Mouse (Mus musculus) heart, postnatal 36 days (tissue): ENCODE measurements at regions not wholly inside any gene's neighbourhood (a gene's known extent, or its start where the extent isn't known, plus 50 kb on each side); places are given as distances from the start of the nearest gene placed in this dataset.

Experiments
- DNase-seq, 2 experiments: peaks; one replicate each; pipeline ENCODE4 v3.0.0; 2021 to 2022
- intact Hi-C: fragments of 180-260 bp; cut with DNase I; formaldehyde crosslinking; loops from one replicate; pipeline ENCODE4 v1.15.1; 2025

DNA sequence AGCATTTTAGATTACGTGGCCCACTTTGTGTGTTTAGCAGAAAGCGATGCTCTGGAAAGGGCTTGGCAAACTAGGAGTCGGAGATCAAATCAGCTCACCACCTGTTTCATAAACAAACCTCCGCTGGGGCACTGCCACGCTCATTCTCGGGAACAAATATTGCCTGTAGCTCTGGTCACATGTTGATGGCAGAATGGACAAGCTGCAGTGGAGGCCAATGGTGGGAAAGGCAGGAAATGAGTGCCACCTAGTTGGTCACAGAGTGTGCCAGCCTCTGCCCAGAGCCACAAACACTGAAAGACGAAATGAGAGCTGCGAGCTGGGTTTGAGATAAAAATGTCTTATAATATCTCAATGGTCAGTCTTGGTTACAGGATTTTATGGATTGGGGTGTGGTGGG lies 259.2 kb upstream of the Csf3r start:
- DNase-seq = no peak
- intact Hi-C loops = no loop called here

DNA sequence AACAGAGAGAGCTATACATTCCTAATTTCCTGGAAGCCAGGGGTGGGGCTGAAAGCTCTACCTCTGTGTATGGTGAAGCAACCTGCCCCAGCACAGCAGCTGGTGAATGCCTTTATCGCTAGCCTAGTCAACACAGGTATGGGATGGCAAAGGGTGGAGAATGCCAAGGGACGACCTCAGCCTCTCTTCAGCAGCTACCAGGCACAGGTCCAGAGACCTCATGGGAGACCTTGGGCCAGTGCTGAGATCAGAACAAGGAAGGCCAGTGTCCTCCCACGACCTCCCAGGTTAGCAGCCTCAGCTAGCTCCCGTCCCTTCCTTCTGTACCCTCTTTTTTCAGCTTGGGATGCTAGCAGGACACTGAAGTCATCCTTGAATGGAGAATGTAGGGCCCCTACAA lies 247.2 kb upstream of the Csf3r start:
- DNase-seq = no peak

DNA sequence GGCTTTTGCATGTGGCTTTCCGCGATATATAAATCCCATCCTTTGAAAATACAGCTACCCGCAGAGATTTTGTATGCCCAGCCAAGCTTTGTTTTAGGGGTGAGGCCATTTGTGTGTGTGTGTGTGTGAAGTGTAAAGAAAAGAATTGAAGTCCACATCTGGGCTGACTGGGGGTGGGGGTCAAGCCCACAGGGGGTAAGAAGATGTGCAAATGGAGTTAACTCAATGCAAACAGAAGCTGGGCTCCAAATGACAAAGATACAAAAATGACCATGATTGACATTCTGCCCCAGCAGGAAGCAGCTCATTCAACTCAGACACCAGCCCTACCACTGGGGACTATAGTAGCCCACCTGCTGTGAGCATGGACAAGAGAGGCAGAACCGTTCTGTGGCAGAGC lies 244.2 kb upstream of the Csf3r start:
- intact Hi-C loops = no loop called here
- no peak for DNase-seq

More for the DNA sequence above, 247.2 kb upstream of the Csf3r start:
- intact Hi-C loops = no loop called here

DNA sequence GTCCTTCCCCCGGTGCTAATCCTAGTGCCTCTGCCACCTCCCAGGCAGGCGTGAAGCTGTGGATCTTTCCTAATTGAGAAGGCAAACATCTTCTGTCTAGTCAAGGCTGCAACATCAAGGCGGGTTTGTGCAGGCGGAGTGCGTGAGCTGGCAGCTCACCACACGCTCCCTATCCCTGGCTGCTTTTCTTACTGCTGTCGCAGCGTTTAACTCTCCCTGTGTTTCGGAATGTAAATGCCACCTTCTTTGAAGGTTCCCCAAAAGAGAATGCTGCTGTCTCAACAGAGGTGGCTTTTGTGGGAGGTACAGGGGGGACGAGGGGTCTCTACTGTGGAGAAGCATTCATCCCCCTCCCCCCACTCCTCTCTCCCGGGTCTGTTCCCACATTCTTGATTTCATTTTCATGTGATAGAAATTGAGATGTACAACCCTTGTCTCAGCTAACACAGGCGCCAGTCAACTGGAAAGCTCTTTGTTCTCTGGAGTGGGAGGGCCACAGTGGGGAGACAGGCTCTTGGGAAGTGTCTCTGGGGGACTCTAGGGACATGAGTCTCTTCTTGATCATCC lies 243.3 kb upstream of the Csf3r start:
- no peak for DNase-seq
- intact Hi-C loops = no loop called here

DNA sequence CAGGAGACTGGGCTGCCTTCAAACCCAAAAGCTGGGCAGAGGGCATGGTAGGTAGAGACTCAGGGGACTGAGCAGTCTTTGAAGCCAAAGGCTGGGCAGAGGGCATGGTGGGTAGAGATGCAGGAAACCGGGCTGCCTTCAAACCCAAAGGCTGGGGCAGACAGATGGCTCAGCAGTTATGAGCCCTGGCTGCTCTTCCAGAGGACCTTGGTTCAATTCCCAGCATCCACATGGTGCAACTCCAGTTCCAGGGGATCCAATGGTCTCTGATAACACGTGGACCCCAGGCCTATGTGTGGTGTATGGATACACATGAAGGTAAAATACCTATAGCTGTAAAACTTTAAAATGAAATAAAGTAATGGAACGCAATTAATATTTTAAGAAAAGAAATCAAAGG lies 242.0 kb upstream of the Csf3r start:
- DNase-seq = no peak
- intact Hi-C loops = no loop called here

DNA sequence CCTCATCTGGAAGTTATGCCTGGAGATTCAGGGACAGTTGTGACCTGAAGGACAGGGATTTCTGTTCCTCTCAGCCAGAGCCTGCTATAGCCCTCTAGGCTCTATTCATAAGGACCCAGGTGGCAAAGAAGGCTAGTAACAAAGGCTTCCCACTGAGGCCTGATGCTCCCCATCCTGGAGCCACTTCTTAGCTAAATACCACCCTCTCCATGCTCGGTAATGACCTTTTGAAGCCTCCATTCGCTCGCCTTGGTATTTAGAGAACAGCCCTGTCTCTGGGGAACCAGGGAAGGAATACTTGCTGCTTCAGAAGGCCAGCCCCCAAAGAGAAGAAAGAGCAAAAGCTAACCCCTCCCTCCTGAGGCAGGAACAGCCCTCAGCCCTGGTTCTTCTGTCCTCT lies 238.3 kb upstream of the Csf3r start:
- intact Hi-C loops = no loop called here
- DNase-seq = no peak

DNA sequence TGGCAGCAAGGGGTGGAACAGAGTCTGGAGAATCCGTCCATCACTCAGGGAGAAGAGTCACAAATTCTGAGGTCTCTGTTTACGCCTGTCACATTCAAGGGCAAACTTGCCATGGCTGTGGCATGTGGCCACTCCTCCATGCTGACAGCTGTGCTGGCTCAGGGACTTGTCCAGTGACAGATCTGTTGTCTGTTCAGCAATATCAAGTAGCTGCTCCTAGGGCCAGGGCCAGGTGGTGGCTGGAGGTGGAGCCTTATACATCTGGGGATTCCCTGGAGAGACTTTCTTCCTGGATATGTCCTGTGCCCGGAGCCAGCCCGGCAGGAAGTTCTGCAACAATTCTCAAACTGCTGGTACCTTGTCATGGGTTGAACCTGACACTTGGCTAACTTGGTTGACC lies 229.7 kb upstream of the Csf3r start:
- DNase-seq = no peak
- intact Hi-C loops = no loop called here

DNA sequence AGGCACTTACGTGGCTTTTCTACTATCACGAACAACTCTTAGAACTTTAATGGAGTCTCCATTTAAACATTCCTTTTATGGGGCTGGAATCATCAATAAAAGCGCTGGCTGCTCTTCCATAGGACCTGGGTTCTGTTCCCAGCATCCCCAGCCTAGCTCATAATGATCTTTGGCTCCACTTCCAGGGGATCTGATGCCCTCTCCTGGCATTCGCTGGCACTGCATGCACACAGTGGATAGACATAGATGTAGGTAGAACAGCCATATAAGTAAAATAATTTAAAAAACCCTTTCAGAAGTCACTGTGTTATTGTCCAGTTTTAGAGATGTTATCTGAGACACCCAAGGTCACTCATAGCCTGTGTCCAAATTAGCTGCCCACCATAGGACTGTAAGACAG lies 216.4 kb upstream of the Csf3r start:
- intact Hi-C loops = no loop called here
- no peak for DNase-seq

DNA sequence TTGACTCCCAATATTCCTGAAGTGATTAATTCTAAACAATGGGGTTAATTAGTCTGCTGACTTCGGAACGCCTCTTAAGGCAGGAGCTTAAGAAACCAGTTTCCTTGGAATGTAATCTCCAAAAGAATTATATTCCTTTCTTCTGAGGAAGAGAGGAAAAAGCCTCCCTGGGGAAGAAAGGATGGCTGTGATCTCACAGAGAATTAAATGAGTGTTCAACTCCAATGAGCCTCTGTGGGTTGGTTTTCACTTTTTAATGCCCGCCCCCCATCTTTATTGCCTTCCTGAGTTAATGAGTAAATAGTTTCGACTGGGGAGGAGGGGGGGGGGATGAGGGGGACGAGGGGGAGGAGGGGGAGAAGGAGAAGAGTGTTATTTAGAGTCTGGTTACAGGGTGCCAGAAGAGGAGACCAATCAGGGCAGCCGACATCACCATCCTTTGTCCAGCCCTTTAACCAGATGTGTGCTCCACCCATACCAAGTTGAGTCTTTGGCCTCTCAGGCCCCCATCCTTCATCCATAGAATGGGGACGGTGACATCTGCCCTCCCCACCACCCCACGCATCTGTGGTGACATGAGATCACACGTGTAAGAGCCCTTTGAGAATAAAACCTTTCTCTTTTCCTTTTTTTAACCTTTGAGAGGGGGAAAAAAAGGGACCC lies 214.8 kb upstream of the Csf3r start:
- no peak for DNase-seq
- intact Hi-C loops = no loop called here

DNA sequence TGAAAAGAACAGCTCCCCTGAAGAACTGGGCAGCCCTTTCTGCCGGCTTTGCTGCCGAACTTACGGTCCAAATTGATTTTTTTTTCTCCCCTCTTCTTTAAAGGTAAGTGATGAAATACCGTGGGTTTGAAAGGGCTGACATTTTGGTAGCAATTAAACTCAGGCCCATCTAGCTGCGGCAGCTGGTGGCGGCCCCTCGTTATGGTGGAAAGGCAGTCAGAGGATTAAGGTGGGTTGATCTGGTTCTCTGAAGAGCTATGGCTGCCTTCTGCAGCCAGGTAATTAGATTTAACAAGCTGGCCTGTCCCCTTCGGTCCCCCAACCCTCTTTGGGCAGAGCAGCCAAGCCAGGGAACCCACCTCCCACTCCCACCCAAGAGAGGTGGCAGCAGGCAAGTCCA lies 214.1 kb upstream of the Csf3r start:
- intact Hi-C loops = no loop called here
- DNase-seq = no peak

DNA sequence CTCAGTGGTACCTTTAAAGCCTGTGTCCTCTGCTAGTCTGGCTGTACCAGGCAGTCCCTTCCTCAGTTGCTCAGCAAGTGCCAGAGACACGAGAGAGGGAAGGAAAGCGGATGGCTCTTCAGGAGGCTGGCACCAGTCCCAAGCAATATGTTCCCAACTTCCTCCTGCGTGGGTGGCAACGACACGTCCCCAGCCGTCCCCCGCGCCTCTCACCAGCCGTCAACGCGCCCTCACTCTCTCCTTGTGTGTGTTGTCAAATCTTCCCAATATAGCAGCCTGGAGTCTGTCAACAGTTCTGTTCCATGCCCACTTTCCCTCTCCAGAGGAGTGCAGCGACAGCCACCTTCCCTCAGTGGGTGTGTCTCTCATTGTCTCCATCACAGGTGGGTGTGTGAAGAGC lies 210.0 kb upstream of the Csf3r start:
- intact Hi-C loops = no loop called here
- no peak for DNase-seq

DNA sequence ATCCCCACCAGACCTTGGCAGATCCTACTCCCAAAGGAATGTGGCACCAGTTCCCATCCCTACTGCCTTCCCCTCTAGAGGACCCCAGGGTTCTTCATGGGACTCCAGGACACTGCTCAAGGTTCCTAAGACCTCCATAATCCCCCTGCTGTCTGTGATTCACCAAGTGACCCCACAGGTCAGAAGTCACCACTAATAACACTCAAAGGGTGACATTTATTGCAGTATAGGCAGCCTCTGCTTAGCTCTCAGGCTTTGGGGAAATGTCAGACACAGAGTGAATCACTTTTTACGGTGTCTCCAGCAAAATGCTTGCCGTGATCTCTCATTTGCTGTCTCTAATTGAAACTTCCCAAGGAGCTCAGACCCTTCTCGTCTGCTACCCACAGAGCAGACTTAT lies 209.1 kb upstream of the Csf3r start:
- no peak for DNase-seq
- intact Hi-C loops = no loop called here

DNA sequence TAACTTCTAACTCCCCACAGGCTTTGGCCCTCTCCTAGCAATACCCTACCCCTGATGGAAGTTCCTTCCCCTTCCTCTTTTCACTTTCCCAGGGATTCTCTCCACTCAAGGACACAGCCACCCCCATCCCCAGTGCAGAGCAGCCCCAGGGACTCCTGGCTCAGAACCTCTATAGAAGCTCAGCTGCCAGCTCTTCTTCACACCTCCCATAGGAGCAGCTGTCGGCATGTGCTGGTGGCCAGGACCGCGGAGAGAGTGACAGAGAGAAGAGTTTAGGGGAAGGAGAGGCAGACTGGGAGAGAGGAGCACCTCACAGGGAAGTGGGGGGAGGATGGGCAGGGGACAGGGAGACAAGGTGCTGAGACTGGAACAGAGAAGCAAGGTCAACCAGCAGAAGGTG lies 199.8 kb upstream of the Csf3r start:
- intact Hi-C loops = no loop called here
- no peak for DNase-seq

DNA sequence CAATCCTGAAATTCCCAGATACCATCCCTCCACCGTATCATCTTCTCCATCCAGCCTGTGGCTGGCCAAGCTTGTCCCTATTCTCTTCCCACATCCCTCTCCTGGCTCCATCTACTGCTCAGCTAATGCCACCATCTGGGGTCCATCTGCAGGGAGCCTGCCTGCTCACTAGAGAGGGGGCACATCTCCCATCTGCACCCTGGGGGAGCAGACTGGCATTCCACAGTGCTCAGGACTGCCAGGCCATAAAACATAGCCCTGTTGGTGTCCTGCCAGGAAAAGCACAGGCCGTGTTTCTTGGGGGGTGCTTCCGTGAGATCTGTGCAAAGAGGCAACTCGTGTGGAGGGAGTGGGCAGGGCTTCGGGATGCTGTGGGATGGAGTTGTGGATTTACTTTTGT lies 197.9 kb upstream of the Csf3r start:
- DNase-seq = no peak
- intact Hi-C loops = no loop called here

DNA sequence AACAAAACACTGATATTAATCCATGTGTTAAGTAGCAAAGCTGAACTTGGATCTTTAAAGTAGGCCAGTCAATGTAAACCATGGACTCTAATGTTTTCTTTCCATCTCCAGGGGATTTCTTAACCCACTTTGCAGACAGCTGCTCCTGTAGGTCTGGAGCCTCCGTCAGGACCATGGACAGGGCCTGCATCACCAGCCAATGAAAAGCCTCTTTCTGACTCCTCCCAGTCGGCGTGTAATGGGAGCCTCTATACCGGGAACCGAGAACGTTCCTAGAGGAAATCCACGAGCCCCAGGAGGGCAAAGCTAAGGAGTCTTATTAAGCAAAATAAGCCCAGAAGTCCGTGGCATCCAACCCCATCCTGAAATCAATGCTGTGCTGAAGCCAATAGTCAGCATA lies 189.1 kb upstream of the Csf3r start:
- no peak for DNase-seq
- intact Hi-C loops = no loop called here

DNA sequence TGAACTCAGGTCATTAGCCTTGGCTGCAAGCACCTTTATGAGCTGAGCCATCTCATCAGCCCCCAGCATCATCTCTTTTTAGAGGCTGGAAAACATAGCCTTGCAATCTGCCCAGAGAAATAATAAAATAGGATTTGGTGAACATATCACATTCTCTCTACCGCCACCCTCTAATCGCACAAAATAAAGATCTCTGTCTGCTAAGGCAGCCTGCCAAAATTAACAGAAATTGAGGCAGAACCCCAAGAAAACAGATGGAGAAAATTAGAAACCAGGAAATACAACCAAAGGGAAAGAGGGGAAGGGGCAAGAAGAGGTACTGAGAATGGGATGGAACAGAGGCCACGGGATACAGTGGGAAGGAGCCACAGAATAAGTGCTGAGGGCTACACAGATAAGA lies 176.8 kb upstream of the Csf3r start:
- no peak for DNase-seq
- intact Hi-C loops = no loop called here

DNA sequence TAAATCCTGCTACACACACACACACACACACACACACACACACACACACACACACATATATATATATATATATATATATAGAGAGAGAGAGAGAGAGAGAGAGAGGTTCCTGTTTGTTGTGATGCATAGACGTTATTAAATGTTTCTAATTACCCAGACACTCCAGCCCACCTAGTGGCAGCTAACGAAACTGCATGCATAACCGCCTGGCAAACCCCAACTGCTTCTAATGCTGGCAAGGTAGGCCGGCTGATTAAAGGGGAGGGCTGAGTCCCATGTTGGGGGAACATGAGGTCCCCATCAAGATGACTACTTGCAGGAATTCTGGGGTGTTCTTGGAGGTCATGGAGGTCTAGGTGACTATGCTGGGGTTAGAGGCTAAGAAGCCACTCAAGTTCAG lies 174.1 kb upstream of the Csf3r start:
- intact Hi-C loops = loop anchor here (2.0 to 10.0 kb wide), 2 partner anchors 363 to 585 kb away; no protein-coding TSS in a partner anchor
- peak; percentile 41 to 58 for DNase-seq

DNA sequence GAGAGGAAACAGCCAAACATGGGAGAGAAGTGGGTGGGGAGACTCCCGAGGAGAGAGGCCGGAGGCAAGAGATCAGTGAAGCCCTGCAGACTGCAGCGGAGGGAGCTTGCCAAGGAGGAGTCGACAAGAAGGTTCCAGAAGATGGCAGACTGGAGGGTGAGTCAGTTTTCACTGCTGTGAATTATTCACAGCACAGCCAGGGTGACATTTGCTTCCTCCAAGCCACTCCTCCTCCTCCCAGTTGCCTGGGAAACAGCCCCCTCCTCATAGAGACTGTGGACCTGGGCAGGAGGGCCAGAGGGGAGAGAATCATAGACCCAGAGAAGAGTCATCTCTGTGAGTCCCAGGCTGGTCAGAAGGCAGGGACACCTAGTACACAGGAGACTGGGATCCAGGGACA lies 171.8 kb upstream of the Csf3r start:
- no peak for DNase-seq
- intact Hi-C loops = loop anchor here (10.0 kb wide), 1 partner anchor 588 kb away; no protein-coding TSS in a partner anchor

DNA sequence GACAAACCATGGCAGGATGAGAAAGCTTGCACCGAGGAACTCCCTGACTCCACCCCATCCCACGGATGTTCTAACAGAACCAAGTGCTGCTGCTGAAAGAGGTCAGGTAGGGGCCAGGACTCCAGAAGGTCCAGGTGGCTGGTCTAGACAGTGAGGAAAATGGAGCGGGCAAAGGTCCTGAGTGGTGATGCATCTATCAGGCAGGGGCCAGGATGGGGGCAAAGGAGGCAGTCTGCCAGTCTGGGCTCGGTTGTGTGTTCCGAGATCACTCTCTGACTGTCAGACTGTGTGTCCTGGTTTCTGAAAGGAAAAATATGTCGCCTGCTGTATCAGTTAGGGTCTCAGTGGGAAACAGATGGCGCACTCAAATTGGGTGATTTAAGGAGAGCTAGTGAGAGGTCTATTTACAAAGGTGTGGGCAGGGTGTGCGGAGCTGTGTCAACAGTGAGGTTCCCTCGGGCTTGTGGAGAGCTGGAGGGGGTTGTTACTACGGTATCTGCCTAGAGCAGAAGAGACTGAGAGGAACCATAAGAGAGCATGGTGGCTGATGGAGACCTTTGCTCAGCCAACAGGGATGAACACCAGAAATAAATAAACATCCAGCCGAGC lies 168.3 kb upstream of the Csf3r start:
- DNase-seq = no peak
- intact Hi-C loops = loop anchor here (10.0 kb wide), 1 partner anchor 591 kb away; no protein-coding TSS in a partner anchor

DNA sequence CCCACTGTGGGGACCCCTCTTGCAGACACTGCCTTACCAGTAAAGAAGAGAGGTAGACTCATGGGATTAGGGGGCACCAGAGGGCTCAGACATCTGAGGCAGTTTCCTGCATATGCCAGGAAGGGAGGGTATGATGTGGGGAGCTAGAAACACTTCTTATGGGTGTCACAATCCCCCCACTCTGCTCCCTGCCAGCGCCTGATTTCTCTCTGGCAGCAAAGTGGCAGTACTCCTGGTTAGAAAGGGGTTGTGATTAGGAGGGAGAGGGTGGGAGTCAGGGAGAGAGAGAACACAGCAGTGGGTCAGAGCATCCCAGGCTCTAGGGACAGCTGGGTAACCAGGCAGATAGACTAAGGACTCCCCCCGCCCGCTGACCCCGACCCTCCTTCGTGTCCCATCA lies 167.6 kb upstream of the Csf3r start:
- intact Hi-C loops = loop anchor here (10.0 kb wide), 1 partner anchor 592 kb away; no protein-coding TSS in a partner anchor
- DNase-seq = no peak

DNA sequence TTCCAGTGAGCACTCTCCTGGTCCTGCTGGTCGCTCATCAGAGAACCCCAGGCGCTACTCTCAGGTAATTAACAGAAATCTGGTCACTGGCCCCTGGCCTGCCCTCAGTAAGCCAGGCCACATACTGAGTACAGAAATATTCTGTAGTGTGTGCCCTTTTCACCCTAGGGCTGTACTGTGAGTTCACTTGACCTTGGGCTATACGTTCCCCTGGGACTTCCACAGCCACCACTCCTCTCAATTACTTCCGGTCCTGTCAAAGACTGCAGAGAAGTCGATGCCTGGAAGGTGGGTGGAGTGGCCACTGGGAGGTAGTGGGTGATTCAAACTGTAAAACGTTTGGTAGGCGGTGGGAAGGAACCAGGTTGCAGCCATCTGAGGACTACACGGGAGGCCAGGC lies 159.3 kb upstream of the Csf3r start:
- DNase-seq = no peak
- intact Hi-C loops = no loop called here

DNA sequence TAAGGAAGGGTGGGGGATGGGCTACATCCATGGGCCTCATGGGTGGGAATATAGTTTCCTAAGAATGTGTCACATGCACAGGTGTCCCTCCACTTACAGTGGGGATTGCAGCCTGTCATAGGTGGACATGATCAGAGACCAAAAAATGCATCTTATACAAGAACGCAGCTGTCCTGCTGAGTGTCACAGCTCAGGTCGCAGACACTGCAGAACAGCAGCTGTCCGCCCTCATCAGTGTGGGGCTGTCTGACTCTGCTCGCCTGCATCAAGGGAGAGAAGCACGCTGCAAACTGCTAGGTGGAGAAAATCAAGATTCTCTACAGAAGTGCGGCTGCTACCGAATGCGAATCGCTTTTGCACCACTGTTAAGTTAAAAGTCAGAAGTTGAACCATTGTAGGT lies 158.6 kb upstream of the Csf3r start:
- intact Hi-C loops = no loop called here
- DNase-seq = no peak
